Mouse (Mus musculus): Measurements from ENCODE around the gene Csnk1g2.

Gene Csnk1g2

GRCm38 (mm10) chr10:80622661-80623456 is at the start of gene Csnk1g2:
TSS of gene Csnk1g2 (plus strand) at chr10:80622838.
- peak; percentile 0; the same call in 1 of the 2 replicates for ATAC-seq (ENCODE audit: low TSS enrichment)

- peak; percentile 29; the same call in 1 of the 2 replicates for ATAC-seq (ENCODE audit: low TSS enrichment)
These were observed 48.7 kb upstream of the Csnk1g2 start for GRCm38 (mm10) chr10:80573944-80574343.

GRCm38 (mm10) chr10:80574896-80575295 is 47.7 kb upstream of the Csnk1g2 start:
- ATAC-seq (ENCODE audit: low TSS enrichment), result no peak

- ATAC-seq (ENCODE audit: low TSS enrichment), result no peak
These were observed 46.7 kb upstream of the Csnk1g2 start for GRCm38 (mm10) chr10:80575925-80576324.

- no peak for ATAC-seq (ENCODE audit: low TSS enrichment)
These were observed 46.1 kb upstream of the Csnk1g2 start for GRCm38 (mm10) chr10:80576351-80577194.

GRCm38 (mm10) chr10:80577195-80578130 is 45.2 kb upstream of the Csnk1g2 start, which contains the start of gene Klf16:
TSS of gene Klf16 (minus strand) at chr10:80577321.
- peak; percentile 26 for ATAC-seq (ENCODE audit: low TSS enrichment)

- 0 out of 2 replicates have a peak, but pooled peaks have one; percentile 10 for ATAC-seq (ENCODE audit: low TSS enrichment)
These were observed 44.4 kb upstream of the Csnk1g2 start for GRCm38 (mm10) chr10:80578131-80578750.

- ATAC-seq (ENCODE audit: low TSS enrichment), result 0 out of 2 replicates have a peak, but pooled peaks have one; percentile 13
These were observed 43.7 kb upstream of the Csnk1g2 start for GRCm38 (mm10) chr10:80578911-80579310.

GRCm38 (mm10) chr10:80583047-80583446 is 39.6 kb upstream of the Csnk1g2 start:
- ATAC-seq (ENCODE audit: low TSS enrichment), result no peak

- no peak for ATAC-seq (ENCODE audit: low TSS enrichment)
These were observed 38.6 kb upstream of the Csnk1g2 start for GRCm38 (mm10) chr10:80584045-80584488.

- ATAC-seq (ENCODE audit: low TSS enrichment), result no peak
These were observed 37.7 kb upstream of the Csnk1g2 start for GRCm38 (mm10) chr10:80584642-80585552.

GRCm38 (mm10) chr10:80585581-80585980 is 37.1 kb upstream of the Csnk1g2 start:
- ATAC-seq (ENCODE audit: low TSS enrichment), result no peak

GRCm38 (mm10) chr10:80586407-80587304 is 36.0 kb upstream of the Csnk1g2 start:
- no peak for ATAC-seq (ENCODE audit: low TSS enrichment)

GRCm38 (mm10) chr10:80587305-80587657 is 35.4 kb upstream of the Csnk1g2 start:
- ATAC-seq (ENCODE audit: low TSS enrichment), result no peak

- ATAC-seq (ENCODE audit: low TSS enrichment), result peak; percentile 5; the same call in 1 of the 2 replicates
These were observed 33.3 kb upstream of the Csnk1g2 start for GRCm38 (mm10) chr10:80589127-80589878.

GRCm38 (mm10) chr10:80589879-80590854 is 32.5 kb upstream of the Csnk1g2 start, which contains the start of gene Abhd17a:
TSS of gene Abhd17a (minus strand) at chr10:80590341.
- ATAC-seq (ENCODE audit: low TSS enrichment), result peak; percentile 92

- ATAC-seq (ENCODE audit: low TSS enrichment), result no peak
These were observed 26.3 kb upstream of the Csnk1g2 start for GRCm38 (mm10) chr10:80596318-80596717.

Measured in frontal cortex, adult (tissue).